Mouse (Mus musculus) lung, postnatal 0 days (tissue): ENCODE measurements at regions not wholly inside any gene's neighbourhood (a gene's known extent, or its start where the extent isn't known, plus 50 kb on each side); places are given as distances from the start of the nearest gene placed in this dataset.

ENCODE experiments used
- ATAC-seq: fragments of 200-750 bp; cut with Nextera tagmentation; 2 replicates; pipeline ENCODE4 v1.8.0; 2017; ENCODE audit warnings: moderate library complexity
- DNase-seq: peaks from one replicate; pipeline ENCODE4 v3.0.0-alpha.2; 2016; ENCODE audit warnings: low spot score
- H3K27ac ChIP-seq: fragments of 300-500 bp; sonication (generic); 2 replicates; pipeline ENCODE4 v1.5.1; 2014; ENCODE audit warnings: antibody characterized with exemption, mild to moderate bottlenecking, low read length, mixed read lengths
- H3K27me3 ChIP-seq: fragments of 300-500 bp; sonication (generic); replicated peaks from 2 replicates; pipeline ENCODE4 v1.6.1; 2014; ENCODE audit warnings: low read length, mixed read lengths; ENCODE audit not compliant: insufficient read depth
- H3K36me3 ChIP-seq: fragments of 300-500 bp; sonication (generic); 2 replicates; pipeline ENCODE4 v1.6.1; 2014; ENCODE audit warnings: low read length, mixed read lengths; ENCODE audit not compliant: insufficient read depth
- H3K4me1 ChIP-seq: fragments of 300-500 bp; sonication (generic); 2 replicates; pipeline ENCODE4 v1.6.1; 2014; ENCODE audit warnings: antibody characterized with exemption, low read depth, low read length, mixed read lengths; ENCODE audit not compliant: insufficient read depth
- H3K4me2 ChIP-seq: fragments of 300-500 bp; sonication (generic); replicated peaks from 2 replicates; pipeline ENCODE4 v1.6.1; 2014; ENCODE audit warnings: low read depth, mild to moderate bottlenecking, low read length, moderate library complexity, mixed read lengths
- H3K4me3 ChIP-seq: fragments of 300-500 bp; sonication (generic); 2 replicates; pipeline ENCODE4 v1.5.1; 2014; ENCODE audit warnings: low read depth, low read length
- H3K9ac ChIP-seq: fragments of 300-500 bp; sonication (generic); replicated peaks from 2 replicates; pipeline ENCODE4 v1.6.1; 2014; ENCODE audit warnings: low read depth, mild to moderate bottlenecking
- H3K9me3 ChIP-seq: fragments of 300-500 bp; sonication (generic); 2 replicates; pipeline ENCODE4 v1.6.1; 2016; ENCODE audit warnings: low read length, mixed read lengths
- CTCF ChIP-seq: IDR thresholded peaks from 2 replicates; pipeline ENCODE4 v1.5.1; 2016; ENCODE audit warnings: antibody characterized with exemption, mild to moderate bottlenecking
- EP300 ChIP-seq: IDR thresholded peaks from 2 replicates; pipeline ENCODE4 v1.6.1; 2016; ENCODE audit warnings: antibody characterized with exemption, mild to moderate bottlenecking, control low read depth
- WGBS: fragments of 180-500 bp; shearing (Covaris S2); extraction: QIAGEN DNeasy Blood & Tissue Kit; methylation state at CpG from one replicate; pipeline ENCODE4 v1.1.7; 2014; 5-methylcytosine and 5-hydroxymethylcytosine counted together

- ATAC-seq (no peak), DNase-seq (no peak)
- H3K27ac ChIP-seq = no peak overlapping the region
- no peaks in the 10 kb centered on the region for H3K36me3 ChIP-seq
- H3K27me3 ChIP-seq = no peaks in the 10 kb centered on the region
- 88% methylated on average over 8 of the region's 8 CpGs for WGBS
- no peak overlapping the region for H3K4me3 ChIP-seq
- no peaks in the 10 kb centered on the region for H3K4me1 ChIP-seq
- H3K4me2 ChIP-seq = no peak overlapping the region
- no peak for TF ChIP-seq CTCF
- no peak for TF ChIP-seq EP300
- H3K9ac ChIP-seq = no peak overlapping the region
- no peaks in the 10 kb centered on the region for H3K9me3 ChIP-seq
Observed at GRCm38 (mm10) chr3:147974515-147974914, 1015.8 kb downstream of the Adgrl2 start.

- Histone ChIP-seq H3K4me2 (no peak overlapping the region), H3K4me1 (no peaks in the 10 kb centered on the region), H3K9me3 (no peaks in the 10 kb centered on the region), H3K27ac (no peak overlapping the region), H3K4me3 (no peak overlapping the region), H3K9ac (no peak overlapping the region), H3K36me3 (no peaks in the 10 kb centered on the region), H3K27me3 (no peaks in the 10 kb centered on the region)
- ATAC-seq (no peak), DNase-seq (no peak)
- WGBS = 78% methylated on average over 11 of the region's 11 CpGs
- TF ChIP-seq CTCF (no peak), EP300 (no peak)
Observed at GRCm38 (mm10) chr3:147968271-147968670, 1022.1 kb downstream of the Adgrl2 start.

DNA sequence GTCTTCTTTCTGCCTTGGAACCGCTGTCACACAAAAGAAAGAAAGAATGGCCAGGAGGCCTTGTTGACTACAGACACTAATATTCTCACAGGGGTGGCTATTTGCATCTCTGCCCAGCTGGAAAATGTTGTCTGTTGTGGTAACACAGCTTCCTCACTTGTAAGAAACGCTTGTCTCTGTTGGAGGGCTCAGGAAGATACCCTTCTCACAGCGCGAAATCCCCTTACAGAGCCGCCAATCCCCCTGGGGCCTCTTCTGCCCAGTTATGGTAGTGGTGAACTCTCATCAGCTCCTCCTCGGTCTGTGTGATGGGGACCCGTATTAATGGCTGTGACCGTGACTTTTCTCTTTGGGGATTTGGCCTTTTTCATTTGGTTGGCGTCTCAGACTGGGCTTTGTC, 1022.5 kb downstream of the Adgrl2 start:
- ATAC-seq (no peak), DNase-seq (no peak)
- no peaks in the 10 kb centered on the region for H3K36me3 ChIP-seq
- H3K4me3 ChIP-seq = no peak overlapping the region
- WGBS = 69% methylated on average over 9 of the region's 9 CpGs
- no peak overlapping the region for H3K9ac ChIP-seq
- no peak overlapping the region for H3K27ac ChIP-seq
- TF ChIP-seq EP300 (no peak), CTCF (no peak)
- no peaks in the 10 kb centered on the region for H3K4me1 ChIP-seq
- no peaks in the 10 kb centered on the region for H3K27me3 ChIP-seq
- H3K4me2 ChIP-seq = no peak overlapping the region
- no peaks in the 10 kb centered on the region for H3K9me3 ChIP-seq

DNA sequence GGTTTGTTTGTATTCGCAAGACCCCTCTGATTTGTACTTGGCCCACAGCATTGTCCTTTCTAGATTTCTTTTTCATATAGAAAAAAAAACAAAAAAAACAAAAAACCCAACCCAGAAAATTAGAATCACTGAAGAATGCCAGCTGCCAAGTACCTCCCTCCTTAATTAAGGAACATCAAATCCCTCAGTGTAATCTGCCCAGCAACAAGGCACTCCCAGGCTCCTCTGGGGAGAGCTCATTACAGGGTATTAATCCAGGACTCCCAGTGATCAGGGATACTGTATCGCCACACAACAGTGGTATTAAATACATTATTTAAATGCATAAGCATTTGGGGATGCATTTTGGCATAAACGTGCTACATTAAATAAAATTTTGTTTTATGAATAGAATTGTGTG, 1023.1 kb downstream of the Adgrl2 start:
- DNase-seq (no peak), ATAC-seq (no peak)
- no peaks in the 10 kb centered on the region for H3K36me3 ChIP-seq
- H3K9me3 ChIP-seq = no peaks in the 10 kb centered on the region
- no peak overlapping the region for H3K4me3 ChIP-seq
- H3K4me2 ChIP-seq = no peak overlapping the region
- H3K4me1 ChIP-seq = no peaks in the 10 kb centered on the region
- TF ChIP-seq CTCF = no peak
- TF ChIP-seq EP300 = no peak
- no peaks in the 10 kb centered on the region for H3K27me3 ChIP-seq
- H3K9ac ChIP-seq = no peak overlapping the region
- H3K27ac ChIP-seq = no peak overlapping the region
- WGBS = 91% methylated on average over 3 of the region's 3 CpGs

- Histone ChIP-seq H3K27ac (no peak overlapping the region), H3K4me2 (no peak overlapping the region), H3K9ac (no peak overlapping the region), H3K4me3 (no peak overlapping the region), H3K9me3 (no peaks in the 10 kb centered on the region), H3K27me3 (no peaks in the 10 kb centered on the region), H3K36me3 (no peaks in the 10 kb centered on the region), H3K4me1 (no peaks in the 10 kb centered on the region)
- DNase-seq (no peak), ATAC-seq (no peak)
- no peak for TF ChIP-seq EP300
- TF ChIP-seq CTCF = no peak
- 92% methylated on average over 8 of the region's 8 CpGs for WGBS
Observed at GRCm38 (mm10) chr3:147966827-147967226, 1023.5 kb downstream of the Adgrl2 start.

GRCm38 (mm10) chr3:147966379-147966778, 1024.0 kb downstream of the Adgrl2 start:
- H3K27me3 ChIP-seq = no peaks in the 10 kb centered on the region
- no peak overlapping the region for H3K4me3 ChIP-seq
- no peaks in the 10 kb centered on the region for H3K9me3 ChIP-seq
- no peaks in the 10 kb centered on the region for H3K4me1 ChIP-seq
- TF ChIP-seq CTCF (no peak), EP300 (no peak)
- ATAC-seq = no peak
- no peak for DNase-seq
- H3K4me2 ChIP-seq = no peak overlapping the region
- WGBS = 81% methylated on average over 12 of the region's 12 CpGs
- no peak overlapping the region for H3K27ac ChIP-seq
- no peaks in the 10 kb centered on the region for H3K36me3 ChIP-seq
- no peak overlapping the region for H3K9ac ChIP-seq

DNA sequence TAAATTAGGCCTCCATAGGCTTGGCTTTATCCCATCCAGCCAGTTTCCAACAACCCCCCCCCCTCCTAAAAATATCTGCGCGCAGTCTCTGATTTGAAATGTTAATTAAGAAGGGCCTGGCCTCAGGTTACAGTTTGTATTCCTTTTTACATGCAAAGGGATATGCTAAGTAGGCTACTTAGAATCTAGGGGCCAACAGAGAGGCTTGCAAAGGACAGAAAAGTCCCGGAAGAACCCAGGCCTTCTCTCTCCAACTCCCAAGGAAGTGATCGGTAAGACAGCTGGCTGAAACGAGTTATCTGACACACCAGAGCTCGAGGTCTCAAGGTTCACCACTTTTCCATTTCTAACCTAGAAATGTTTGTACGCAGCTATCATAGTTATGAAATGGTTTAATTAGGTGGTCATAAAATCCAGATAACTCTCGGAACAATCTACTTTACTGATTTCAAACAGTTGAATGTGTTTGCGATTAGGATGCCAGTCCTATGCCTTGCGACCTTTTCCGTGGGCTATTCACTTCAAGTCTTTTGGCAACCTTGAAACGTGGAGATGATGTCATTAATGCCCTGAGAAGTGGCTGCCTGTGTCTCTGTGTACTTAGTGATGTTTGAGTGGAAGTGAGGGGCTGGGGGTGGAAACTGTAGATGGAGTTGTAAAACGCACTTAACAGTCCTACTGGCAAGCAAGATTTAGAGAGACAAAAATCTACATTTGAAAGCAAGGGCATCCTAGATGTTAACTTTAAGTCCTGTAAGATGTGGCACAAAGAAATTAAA, 1026.5 kb downstream of the Adgrl2 start:
- no peak for TF ChIP-seq CTCF
- TF ChIP-seq EP300 = no peak
- Histone ChIP-seq H3K4me3 (no peak overlapping the region), H3K9ac (no peak overlapping the region), H3K9me3 (no peaks in the 10 kb centered on the region), H3K27me3 (no peaks in the 10 kb centered on the region), H3K27ac (no peak overlapping the region), H3K4me1 (no peaks in the 10 kb centered on the region), H3K36me3 (no peaks in the 10 kb centered on the region), H3K4me2 (no peak overlapping the region)
- no peak for ATAC-seq
- no peak for DNase-seq
- 36% methylated on average over 13 of the region's 13 CpGs for WGBS
